Mouse (Mus musculus): ENCODE measurements around the gene Pdpr.
"Not testable (repeated sequence)": the region's sequence is repeated elsewhere in the genome, so short reads cannot be mapped to it uniquely, and the experiment has no call there.

Pdpr gene

DNA sequence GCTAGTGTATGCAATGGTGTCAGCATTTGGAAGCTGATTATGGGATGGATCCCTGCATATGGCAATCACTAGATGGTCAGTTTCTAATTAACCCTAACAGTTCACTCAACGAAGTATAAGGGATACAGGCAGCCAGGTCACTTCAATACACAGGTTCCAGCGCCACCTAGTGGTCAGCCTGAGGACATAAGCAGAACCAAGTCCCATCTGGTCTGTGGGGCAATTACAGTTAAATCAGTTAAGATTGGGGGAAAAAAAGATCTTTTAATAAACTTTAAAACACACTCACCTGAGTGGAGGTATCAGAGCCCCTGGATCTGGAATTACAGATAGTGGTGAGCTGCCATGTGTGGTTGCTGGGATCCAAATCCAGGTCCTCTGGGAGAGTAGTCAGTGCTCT is 4.3 kb upstream of the Pdpr start:
- DNase-seq (ENCODE audit: low spot score in 2 of 2) = peak; percentile 54 to 79

- DNase-seq (ENCODE audit: low spot score in 2 of 2) = no peak
Measured at GRCm38 (mm10) chr8:111091706-111092105, 2.7 kb upstream of the Pdpr start.

GRCm38 (mm10) chr8:111092326-111092725 is 2.1 kb upstream of the Pdpr start, which contains the start of gene Clec18a:
Gene Clec18a, minus strand, starts transcription at chr8:111092426.
- not testable (repeated sequence) for DNase-seq (ENCODE audit: low spot score in 2 of 2)

- peak in 1 of 2 experiments; percentile 21 for DNase-seq (ENCODE audit: low spot score in 2 of 2)
Measured at GRCm38 (mm10) chr8:111094719-111095302, 381 bp downstream of the Pdpr start.

- no peak for DNase-seq (ENCODE audit: low spot score in 2 of 2)
Measured at GRCm38 (mm10) chr8:111114891-111115290, 20.5 kb downstream of the Pdpr start.

GRCm38 (mm10) chr8:111119481-111119880 is 25.1 kb downstream of the Pdpr start:
- DNase-seq (ENCODE audit: low spot score in 2 of 2) = no peak

GRCm38 (mm10) chr8:111130756-111131155 is 36.3 kb downstream of the Pdpr start:
- DNase-seq (ENCODE audit: low spot score in 2 of 2) = no peak

DNA sequence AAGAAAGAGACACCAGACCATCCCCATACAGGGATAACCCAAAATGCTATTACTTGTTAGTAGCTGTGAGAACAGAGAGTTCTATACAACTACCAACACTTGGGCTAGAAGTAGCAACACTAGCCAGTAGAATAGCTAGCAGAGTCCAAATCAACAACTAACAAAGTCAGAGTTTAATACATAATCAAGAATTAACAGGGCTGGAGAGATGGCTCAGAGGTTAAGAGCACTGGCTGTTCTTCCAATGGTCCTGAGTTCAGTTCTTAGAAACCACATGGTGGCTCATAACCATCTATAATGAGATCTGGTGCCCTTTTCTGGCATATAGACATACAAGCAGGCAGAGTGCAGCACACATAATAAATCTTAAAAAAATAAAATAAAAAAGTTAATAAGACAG is 48.1 kb downstream of the Pdpr start:
- DNase-seq (ENCODE audit: low spot score in 2 of 2) = no peak

GRCm38 (mm10) chr8:111144901-111145459 is 50.5 kb downstream of the Pdpr start:
- peak in 1 of 2 experiments; percentile 14 for DNase-seq (ENCODE audit: low spot score in 2 of 2)

DNA sequence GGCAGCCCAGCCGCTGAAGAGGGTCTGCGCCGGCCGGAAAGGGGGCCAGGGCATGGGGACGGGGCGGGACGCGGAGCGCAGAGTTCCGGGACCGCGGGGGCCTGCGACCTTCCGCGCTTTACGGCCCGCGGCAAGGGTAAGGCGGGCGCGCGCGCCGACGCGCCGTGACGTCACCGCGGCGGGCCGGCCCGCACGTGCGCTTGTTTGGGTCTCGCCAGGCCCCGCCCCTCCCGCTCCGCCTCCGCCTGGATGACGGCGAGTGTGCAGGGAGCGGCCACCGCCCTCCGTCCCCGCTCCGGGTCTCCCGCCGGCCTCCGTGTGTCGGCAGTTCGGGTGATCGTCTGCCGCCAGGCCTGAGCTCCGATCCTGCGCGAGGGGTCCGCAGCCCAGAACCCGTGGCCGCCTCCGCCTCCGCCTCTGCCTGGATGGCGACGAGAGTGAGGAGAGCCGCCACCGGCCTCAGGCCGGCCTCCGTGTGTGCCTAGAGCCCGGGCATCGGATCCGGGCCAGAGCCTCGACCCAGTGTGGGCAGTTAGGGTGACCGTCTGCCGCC is 51.1 kb downstream of the Pdpr start:
- DNase-seq (ENCODE audit: low spot score in 2 of 2) = peak; percentile 83 to 90

DNA sequence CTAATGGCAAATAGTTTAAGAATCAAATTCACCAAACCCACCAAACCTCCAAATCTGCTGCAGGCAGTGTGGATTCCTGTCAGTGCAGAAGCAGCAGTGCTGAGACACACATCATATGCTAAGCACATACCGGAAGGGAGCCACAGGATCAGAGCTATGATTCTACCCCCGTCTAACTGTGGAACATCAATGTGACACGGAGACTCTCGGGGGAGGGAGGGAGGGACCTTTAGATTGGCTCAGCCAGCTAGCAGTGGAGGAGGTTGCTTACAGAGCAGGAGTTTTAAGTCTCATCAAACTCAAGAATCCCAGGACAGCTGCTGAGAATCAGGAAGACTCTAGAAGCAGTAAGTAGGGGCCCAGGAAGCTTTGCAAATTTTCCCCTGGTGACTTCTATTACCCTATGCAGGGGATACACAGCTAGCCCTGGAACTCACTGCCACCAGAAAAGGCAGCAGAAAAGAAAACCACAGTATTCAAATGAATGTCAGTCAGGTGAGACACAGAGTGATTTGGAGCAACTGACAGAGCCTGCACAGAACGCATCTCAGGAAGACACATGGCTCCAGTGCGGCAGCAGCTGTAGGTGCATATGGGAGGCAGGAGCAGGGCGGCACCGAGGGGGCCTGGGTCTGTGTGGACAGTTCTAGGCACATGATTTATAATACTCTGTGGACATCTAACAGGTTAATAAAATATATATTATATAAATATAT is 61.4 kb downstream of the Pdpr start:
- no peak for DNase-seq (ENCODE audit: low spot score in 2 of 2)

GRCm38 (mm10) chr8:111157617-111158016 is 63.2 kb downstream of the Pdpr start:
- peak in 1 of 2 experiments; percentile 36 for DNase-seq (ENCODE audit: low spot score in 2 of 2)

GRCm38 (mm10) chr8:111171661-111172060 is 77.2 kb downstream of the Pdpr start:
- DNase-seq (ENCODE audit: low spot score in 2 of 2) = no peak

- no peak for DNase-seq (ENCODE audit: low spot score in 2 of 2)
Measured at GRCm38 (mm10) chr8:111185472-111185947, 91.1 kb downstream of the Pdpr start.

All from spleen, postnatal 14 days (tissue).